Mouse (Mus musculus): ENCODE data around the gene Nupr1. TPM values are rescaled to one million over a fixed set of nuclear protein-coding genes. Genes with fewer than 3 reads are reported as not detected.

The Nupr1 gene
- polyA plus RNA-seq, 1 experiment from 2014 or later = 32.4 TPM

DNA sequence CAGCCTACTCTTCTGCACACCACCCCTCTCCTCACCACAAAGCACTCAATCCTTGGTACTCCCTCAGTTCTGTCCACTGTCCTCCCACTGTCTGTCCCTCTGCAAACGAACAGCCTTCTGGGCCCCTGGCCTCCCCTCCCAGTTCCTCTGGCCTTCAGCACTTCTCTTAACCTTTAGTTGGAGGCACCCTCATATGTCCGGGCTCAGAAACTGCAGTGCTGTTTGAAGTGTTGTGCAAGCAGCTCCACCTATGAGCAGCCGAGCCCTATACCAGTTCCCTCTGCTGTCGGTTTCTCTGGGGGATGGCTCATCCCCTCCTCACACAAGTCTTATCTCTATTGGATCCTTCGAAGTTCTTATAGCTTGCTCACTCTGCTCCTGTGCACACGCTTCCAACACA, 34.2 kb downstream of the Nupr1 start:
- no peak overlapping the region for H3K27ac ChIP-seq
- peaks cover 6% of the 10 kb centered on the region; the same call in 1 of the 2 replicates for H3K79me2 ChIP-seq (ENCODE audit: inconsistent target)
- no peak overlapping the region for H3K4me3 ChIP-seq (ENCODE audit: inconsistent target)
- 25% methylated on average over 6 of the region's 6 CpGs for WGBS (ENCODE audit: missing documents)
- no peaks in the 10 kb centered on the region for H3K36me3 ChIP-seq (ENCODE audit: inconsistent target)

DNA sequence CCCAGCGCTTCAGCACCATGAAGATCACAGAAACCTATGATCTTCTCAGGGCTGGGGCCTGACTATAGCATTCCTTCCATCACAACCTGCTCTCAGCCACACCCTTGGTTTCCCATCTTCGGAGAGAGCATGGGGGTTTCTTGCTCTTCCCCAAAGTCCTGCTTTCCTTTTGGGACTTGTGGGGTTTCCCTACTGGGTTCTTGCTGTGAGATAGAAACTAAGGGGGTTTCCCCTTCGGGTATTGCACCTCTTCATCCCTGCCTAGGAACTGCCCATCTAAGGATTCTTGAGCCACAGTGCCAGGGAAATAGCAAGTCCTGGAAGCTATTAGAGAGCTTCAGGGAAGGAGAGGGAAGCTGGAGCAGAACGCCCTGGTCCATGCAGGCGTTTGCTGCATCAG, 34.8 kb downstream of the Nupr1 start:
- H3K4me3 ChIP-seq (ENCODE audit: inconsistent target) = no peak overlapping the region
- WGBS (ENCODE audit: missing documents) = 81% methylated on average over 5 of the region's 5 CpGs
- peaks cover 6% of the 10 kb centered on the region; the same call in 1 of the 2 replicates for H3K79me2 ChIP-seq (ENCODE audit: inconsistent target)
- no peaks in the 10 kb centered on the region; the same call in 1 of the 2 replicates for H3K36me3 ChIP-seq (ENCODE audit: inconsistent target)
- H3K27ac ChIP-seq = no peak overlapping the region

DNA sequence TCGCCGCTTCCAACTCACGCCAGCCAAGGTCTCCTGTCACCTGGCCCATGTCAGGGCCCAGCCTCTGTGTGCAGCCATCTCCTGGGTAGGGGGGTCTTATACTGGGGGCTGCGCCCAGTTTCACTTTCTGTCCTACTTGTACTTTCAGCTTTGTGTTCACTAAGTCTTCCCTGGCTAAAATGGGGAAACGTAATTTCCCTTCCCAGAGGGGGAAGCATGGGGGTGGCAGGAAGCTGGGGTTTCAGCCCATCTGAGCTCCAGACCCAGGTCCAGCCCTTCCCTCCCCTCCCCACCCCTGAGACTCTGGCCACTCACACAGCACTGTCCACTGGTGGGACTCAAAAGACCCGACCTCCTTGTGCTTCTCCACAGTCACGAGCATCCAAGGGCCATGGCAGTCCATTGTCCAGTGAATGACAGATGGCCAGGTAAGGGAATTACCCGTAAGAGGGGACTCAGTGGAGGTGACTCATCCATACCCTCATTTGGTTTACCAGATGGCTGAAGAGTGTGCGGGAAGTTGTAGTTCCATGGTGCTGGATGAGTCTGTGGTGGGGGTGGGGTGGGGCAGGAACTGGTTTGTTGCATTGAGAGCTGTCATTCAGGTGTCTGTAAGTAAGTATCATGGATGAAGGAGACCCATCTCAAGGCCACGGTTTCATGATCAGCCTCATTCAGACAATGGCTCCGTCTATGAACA, 35.6 kb downstream of the Nupr1 start, which contains the start of gene Il27:
Gene Il27, minus strand, starts transcription at position 80 of the 700 bp plus-strand sequence.
- H3K79me2 ChIP-seq (ENCODE audit: inconsistent target) = peaks cover 6% of the 10 kb centered on the region; the same call in 1 of the 2 replicates
- H3K27ac ChIP-seq = peak within 1 kb of the TSS; percentile 33
- 44% methylated on average over 11 of the region's 11 CpGs for WGBS (ENCODE audit: missing documents)
- peak within 1 kb of the TSS; percentile 13; the same call in 1 of the 2 replicates for H3K4me3 ChIP-seq (ENCODE audit: inconsistent target)
- peaks cover 9% of the 10 kb centered on the region; the same call in 1 of the 2 replicates for H3K36me3 ChIP-seq (ENCODE audit: inconsistent target)

GRCm38 (mm10) chr7:126587779-126588178, 42.9 kb downstream of the Nupr1 start:
- Histone ChIP-seq H3K36me3 (ENCODE audit: inconsistent target) (peaks cover 32% of the 10 kb centered on the region), H3K4me3 (ENCODE audit: inconsistent target) (no peak overlapping the region), H3K79me2 (ENCODE audit: inconsistent target) (peaks cover 49% of the 10 kb centered on the region), H3K27ac (no peak overlapping the region)
- WGBS (ENCODE audit: missing documents) = 90% methylated on average over 12 of the region's 16 CpGs

DNA sequence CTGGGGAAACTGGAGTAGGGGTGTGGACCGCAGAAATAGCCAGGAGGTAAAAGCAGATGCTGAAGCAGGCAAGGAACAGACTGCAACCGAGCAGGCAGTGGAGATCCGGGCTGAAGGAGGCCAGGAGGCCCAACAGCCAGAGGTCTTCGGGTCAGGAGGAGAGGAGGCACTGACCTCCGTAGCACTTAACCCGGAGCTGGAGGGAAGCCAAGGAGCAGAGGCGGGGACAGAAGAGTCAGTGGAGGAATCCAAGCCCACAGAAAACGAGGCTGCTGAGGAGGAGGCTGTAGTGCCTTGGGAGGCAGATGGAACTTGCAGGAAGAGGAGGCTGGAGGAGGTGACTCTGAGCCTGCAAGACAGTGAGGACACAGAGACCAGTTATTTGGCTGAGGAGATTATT, 43.8 kb downstream of the Nupr1 start:
- no peak overlapping the region for H3K4me3 ChIP-seq (ENCODE audit: inconsistent target)
- 61% methylated on average over 7 of the region's 8 CpGs for WGBS (ENCODE audit: missing documents)
- peaks cover 32% of the 10 kb centered on the region for H3K36me3 ChIP-seq (ENCODE audit: inconsistent target)
- H3K27ac ChIP-seq = no peak overlapping the region
- peaks cover 58% of the 10 kb centered on the region for H3K79me2 ChIP-seq (ENCODE audit: inconsistent target)

DNA sequence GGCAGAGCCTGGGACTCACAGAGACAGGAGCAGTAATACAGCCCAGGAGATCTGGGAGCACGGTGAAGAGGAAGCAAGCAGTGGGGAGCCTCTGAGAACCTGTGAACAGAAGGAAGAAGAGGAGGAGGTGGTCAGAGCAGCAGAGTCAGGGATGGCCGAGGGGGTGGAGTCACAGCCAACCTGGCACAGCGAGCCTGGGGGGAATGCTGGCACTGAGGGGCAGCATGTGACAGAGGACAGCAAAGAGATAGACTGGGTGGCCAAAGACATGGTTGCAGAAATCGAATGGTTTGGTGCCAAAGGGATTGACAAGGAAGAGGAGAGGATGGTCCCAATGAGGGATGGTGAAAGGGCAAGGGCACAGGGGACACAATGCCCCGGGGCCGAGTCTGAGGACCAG, 44.9 kb downstream of the Nupr1 start, which contains the start of gene Cln3:
Gene Cln3, minus strand, starts transcription at position 101 of the 400 bp plus-strand sequence.
- peak within 1 kb of the TSS; percentile 72 for H3K4me3 ChIP-seq (ENCODE audit: inconsistent target)
- peak within 1 kb of the TSS; percentile 94 for H3K27ac ChIP-seq
- WGBS (ENCODE audit: missing documents) = 56% methylated on average over 5 of the region's 6 CpGs
- peaks cover 70% of the 10 kb centered on the region for H3K79me2 ChIP-seq (ENCODE audit: inconsistent target)
- peaks cover 40% of the 10 kb centered on the region for H3K36me3 ChIP-seq (ENCODE audit: inconsistent target)

- Histone ChIP-seq H3K27ac (peak within 1 kb of the TSS; percentile 94), H3K4me3 (ENCODE audit: inconsistent target) (peak within 1 kb of the TSS; percentile 72), H3K36me3 (ENCODE audit: inconsistent target) (peaks cover 38% of the 10 kb centered on the region), H3K79me2 (ENCODE audit: inconsistent target) (peaks cover 79% of the 10 kb centered on the region)
- 0% methylated on average over 8 of the region's 8 CpGs for WGBS (ENCODE audit: missing documents)
Measured at GRCm38 (mm10) chr7:126584506-126584977, 46.1 kb downstream of the Nupr1 start, which contains the start of gene Apobr. TSS of gene Apobr (plus strand) at chr7:126584942.

DNA sequence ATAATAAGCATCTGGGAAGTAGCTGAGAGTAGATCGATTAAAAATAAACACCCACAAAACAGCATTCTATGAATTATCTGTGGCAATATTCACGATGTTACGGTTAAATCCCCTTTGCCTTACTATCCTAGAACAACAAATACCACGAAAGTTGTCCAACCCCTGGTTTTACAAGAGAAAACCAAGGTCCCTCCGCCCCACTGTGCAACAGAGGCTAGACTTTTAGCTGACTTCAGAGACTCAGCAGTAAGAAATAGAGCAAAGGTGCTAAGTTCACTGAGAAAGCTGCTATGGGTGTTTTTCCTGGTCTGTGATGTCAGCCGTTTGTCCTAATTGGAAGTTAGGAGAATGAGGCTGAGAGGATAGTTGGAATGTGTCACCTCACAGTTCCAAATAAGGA, 46.9 kb downstream of the Nupr1 start:
- peaks cover 87% of the 10 kb centered on the region for H3K79me2 ChIP-seq (ENCODE audit: inconsistent target)
- peak overlapping the region; percentile 94 for H3K27ac ChIP-seq
- 11% methylated on average over 6 of the region's 6 CpGs for WGBS (ENCODE audit: missing documents)
- peaks cover 38% of the 10 kb centered on the region for H3K36me3 ChIP-seq (ENCODE audit: inconsistent target)
- peak overlapping the region; percentile 72 for H3K4me3 ChIP-seq (ENCODE audit: inconsistent target)

- H3K4me3 ChIP-seq (ENCODE audit: inconsistent target) = peak overlapping the region; percentile 72
- H3K36me3 ChIP-seq (ENCODE audit: inconsistent target) = peaks cover 38% of the 10 kb centered on the region
- H3K27ac ChIP-seq = peak overlapping the region; percentile 94
- peaks cover 92% of the 10 kb centered on the region for H3K79me2 ChIP-seq (ENCODE audit: inconsistent target)
- WGBS (ENCODE audit: missing documents) = under 1% methylated on average over 22 of the region's 22 CpGs
Measured at GRCm38 (mm10) chr7:126583251-126583709, 47.4 kb downstream of the Nupr1 start.

GRCm38 (mm10) chr7:126582759-126583158, 47.9 kb downstream of the Nupr1 start:
- 15% methylated on average over 20 of the region's 20 CpGs for WGBS (ENCODE audit: missing documents)
- Histone ChIP-seq H3K4me3 (ENCODE audit: inconsistent target) (peak overlapping the region; percentile 72), H3K27ac (peak overlapping the region; percentile 94), H3K79me2 (ENCODE audit: inconsistent target) (peaks cover 92% of the 10 kb centered on the region), H3K36me3 (ENCODE audit: inconsistent target) (peaks cover 38% of the 10 kb centered on the region)

DNA sequence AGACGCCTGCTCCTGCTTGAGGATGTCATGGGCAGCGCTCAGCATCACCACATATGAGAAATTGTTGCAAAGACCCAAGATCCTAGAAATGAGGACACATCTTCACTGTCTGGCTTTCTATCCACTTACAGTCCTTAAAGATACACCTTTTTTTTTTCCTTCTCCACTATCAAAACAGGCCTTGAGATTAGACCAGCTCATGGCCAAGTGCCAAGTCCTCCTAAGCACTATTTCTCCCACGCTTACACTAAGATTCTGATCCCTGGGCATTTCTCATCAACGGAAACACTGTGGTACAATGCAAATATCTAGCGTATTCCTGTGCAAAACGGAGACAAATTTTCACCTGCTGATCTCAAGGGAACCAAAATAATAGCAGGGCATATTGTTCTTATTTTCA, 49.0 kb downstream of the Nupr1 start:
- Histone ChIP-seq H3K27ac (no peak overlapping the region), H3K36me3 (ENCODE audit: inconsistent target) (peaks cover 44% of the 10 kb centered on the region), H3K4me3 (ENCODE audit: inconsistent target) (no peak overlapping the region), H3K79me2 (ENCODE audit: inconsistent target) (peaks cover 92% of the 10 kb centered on the region)
- WGBS (ENCODE audit: missing documents) = 97% methylated on average over 6 of the region's 6 CpGs

DNA sequence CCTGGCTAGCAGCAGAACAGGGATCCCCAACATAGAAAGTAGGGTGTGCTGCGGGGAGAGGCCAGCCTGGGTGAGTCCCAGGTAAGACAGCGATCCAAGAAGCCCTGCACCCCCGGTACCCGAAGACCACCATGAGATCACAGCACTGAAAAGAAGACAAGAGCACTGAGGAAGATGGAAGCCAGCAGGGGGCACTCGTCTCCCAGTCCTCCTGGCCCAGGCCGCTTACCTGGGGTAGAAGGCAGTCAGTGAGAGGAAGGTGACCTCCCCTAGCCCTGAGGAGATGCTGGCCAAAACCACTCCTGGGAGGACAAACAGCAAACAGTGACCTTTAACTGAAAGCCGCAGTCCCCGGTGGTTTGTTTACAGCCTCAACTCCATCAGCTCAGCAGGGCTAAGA, 51.5 kb downstream of the Nupr1 start:
- H3K27ac ChIP-seq = no peak overlapping the region
- peaks cover 67% of the 10 kb centered on the region for H3K36me3 ChIP-seq (ENCODE audit: inconsistent target)
- H3K79me2 ChIP-seq (ENCODE audit: inconsistent target) = peaks cover 84% of the 10 kb centered on the region
- 91% methylated on average over 8 of the region's 8 CpGs for WGBS (ENCODE audit: missing documents)
- H3K4me3 ChIP-seq (ENCODE audit: inconsistent target) = no peak overlapping the region

DNA sequence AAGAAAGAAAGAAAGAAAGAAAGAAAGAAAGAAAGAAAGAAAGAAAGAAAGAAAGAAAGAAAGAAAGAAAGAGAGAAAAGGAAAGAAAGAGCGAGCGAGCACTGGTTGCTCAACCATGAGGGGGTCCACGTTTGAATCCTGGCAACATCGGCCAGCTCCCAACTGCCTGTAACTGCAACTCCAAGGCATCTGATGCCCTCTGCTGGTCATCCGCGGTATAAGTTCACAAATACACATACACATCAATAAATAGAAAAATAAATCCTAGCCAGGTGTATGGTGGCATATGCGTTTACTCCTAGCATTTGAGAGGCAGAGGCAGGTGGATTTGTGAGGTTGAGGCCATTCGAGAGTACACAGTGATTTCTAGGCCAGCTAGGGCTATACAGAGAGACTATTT, 53.7 kb downstream of the Nupr1 start:
- no peak overlapping the region for H3K4me3 ChIP-seq (ENCODE audit: inconsistent target)
- WGBS (ENCODE audit: missing documents) = 64% methylated on average over 8 of the region's 8 CpGs
- no peak overlapping the region for H3K27ac ChIP-seq
- H3K79me2 ChIP-seq (ENCODE audit: inconsistent target) = peaks cover 62% of the 10 kb centered on the region
- peaks cover 88% of the 10 kb centered on the region for H3K36me3 ChIP-seq (ENCODE audit: inconsistent target)

Measured in macrophage (primary cell).